Mouse (Mus musculus) heart, embryonic 14.5 days (tissue): Measurements from ENCODE around the gene Filip1. TPM values are rescaled to one million over a fixed set of nuclear protein-coding genes. Genes with fewer than 3 reads are reported as not detected.

ENCODE experiments used
- ATAC-seq: fragments of 200-750 bp; cut with Nextera tagmentation; 2 replicates; pipeline ENCODE4 v1.8.0; 2017; ENCODE audit warnings: low read depth, moderate TSS enrichment; ENCODE audit not compliant: insufficient number of reproducible peaks, insufficient read depth, low FRiP score
- H3K27ac ChIP-seq, 2 experiments: fragments of 200-500 bp in 1 of 2; fragments of 300-500 bp in 1 of 2; sonication (generic) in 1 of 2; replicated peaks in 1 of 2; 2 replicates each; pipeline ENCODE4 v1.5.1; 2012 to 2014; ENCODE audit warnings: low read depth in 2 of 2, low read length in 2 of 2, control low read depth in 1 of 2, mild to moderate bottlenecking in 1 of 2, mixed read lengths in 1 of 2; ENCODE audit not compliant: control insufficient read depth in 1 of 2, insufficient read depth in 1 of 2
- H3K27me3 ChIP-seq: fragments of 300-500 bp; sonication (generic); 2 replicates; pipeline ENCODE4 v1.6.1; 2014; ENCODE audit warnings: mild to moderate bottlenecking, low read length, control low read depth; ENCODE audit not compliant: control insufficient read depth, insufficient read depth
- H3K36me3 ChIP-seq: fragments of 300-500 bp; sonication (generic); 2 replicates; pipeline ENCODE4 v1.6.1; 2014; ENCODE audit warnings: mild to moderate bottlenecking, control low read depth, low read length, mixed read lengths; ENCODE audit not compliant: control insufficient read depth, insufficient read depth
- H3K4me1 ChIP-seq, 2 experiments: fragments of 200-500 bp in 1 of 2; fragments of 300-500 bp in 1 of 2; sonication (generic) in 1 of 2; 2 replicates each; pipeline ENCODE4 v1.6.1; 2012 to 2014; ENCODE audit warnings: low read length in 2 of 2, control low read depth in 1 of 2, mixed read lengths in 1 of 2; ENCODE audit not compliant: control insufficient read depth in 2 of 2, insufficient read depth in 2 of 2
- H3K4me2 ChIP-seq: fragments of 300-500 bp; sonication (generic); 2 replicates; pipeline ENCODE4 v1.6.1; 2014; ENCODE audit warnings: mild to moderate bottlenecking, low read length
- H3K4me3 ChIP-seq, 2 experiments: fragments of 200-500 bp in 1 of 2; fragments of 300-500 bp in 1 of 2; sonication (generic) in 1 of 2; 2 replicates each; pipeline ENCODE4 v1.5.1; 2012 to 2014; ENCODE audit warnings: low read length in 2 of 2, mild to moderate bottlenecking in 2 of 2, control low read depth in 1 of 2, low read depth in 1 of 2, moderate library complexity in 1 of 2; ENCODE audit not compliant: control insufficient read depth in 1 of 2, insufficient read depth in 1 of 2
- H3K9ac ChIP-seq: fragments of 300-500 bp; sonication (generic); 2 replicates; pipeline ENCODE4 v1.6.1; 2014; ENCODE audit warnings: mild to moderate bottlenecking, low read length
- H3K9me3 ChIP-seq: fragments of 300-500 bp; sonication (generic); 2 replicates; pipeline ENCODE4 v1.6.1; 2016; ENCODE audit warnings: low read length, control low read depth; ENCODE audit not compliant: control insufficient read depth
- WGBS: fragments of 180-500 bp; shearing (Covaris S2); extraction: QIAGEN DNeasy Blood & Tissue Kit; methylation state at CpG from one replicate; pipeline ENCODE4 v1.1.7; 2014; 5-methylcytosine and 5-hydroxymethylcytosine counted together
- polyA plus RNA-seq: library from polyadenylated mRNA; unstranded; fragments of >200 nt; fragmentation: Nextera tagmentation; extraction: Ambion mirVana; gene quantifications from 2 replicates; pipeline ENCODE4 v1.2.1, GENCODE M21; 2014

Gene Filip1
- polyA plus RNA-seq, 1 experiment from 2014 or later: 33.9 TPM

DNA sequence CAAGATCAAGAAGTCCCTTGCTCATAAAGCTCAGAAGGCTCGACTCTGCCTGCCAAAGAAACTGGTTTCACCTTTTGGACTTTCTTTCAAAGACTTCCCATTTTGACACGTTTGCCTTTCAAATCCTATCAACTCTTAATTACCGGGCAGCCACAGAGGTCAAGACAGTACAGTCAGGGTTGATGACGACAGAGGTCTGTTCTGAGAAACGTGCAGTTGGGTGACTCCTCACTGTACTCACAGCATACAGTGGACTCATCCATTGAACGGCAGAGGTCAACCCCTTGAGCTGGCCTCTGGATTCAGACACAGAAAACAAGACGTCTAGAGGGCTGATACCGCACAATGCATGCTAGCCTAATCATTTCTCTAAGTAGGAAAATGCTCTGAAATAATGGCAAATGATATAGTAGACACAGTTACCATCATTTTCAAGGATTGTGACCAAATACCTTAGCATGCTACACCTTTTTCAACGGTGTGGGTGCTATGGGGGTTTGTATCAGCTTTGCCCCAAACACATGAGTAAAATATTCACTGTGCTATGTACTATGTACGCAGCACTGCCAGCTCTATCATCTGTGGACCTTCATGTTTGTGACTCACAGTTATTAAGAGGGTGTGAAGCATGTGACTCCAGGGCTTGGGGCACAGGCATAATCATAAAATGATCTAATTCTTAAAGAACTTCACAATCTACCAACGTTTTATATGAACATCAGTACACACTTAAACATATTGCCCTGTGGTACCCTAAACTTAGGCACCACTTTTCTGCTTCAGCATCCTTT lies 74.0 kb downstream of the Filip1 start:
- H3K4me2 ChIP-seq: no peak overlapping the region
- H3K9me3 ChIP-seq: no peaks in the 10 kb centered on the region
- WGBS: 50% methylated on average over 11 of the region's 11 CpGs
- H3K36me3 ChIP-seq: peaks cover 6% of the 10 kb centered on the region
- no peak overlapping the region for H3K4me3 ChIP-seq
- H3K27me3 ChIP-seq: no peaks in the 10 kb centered on the region
- no peak for ATAC-seq
- peaks cover 5 to 21% of the 10 kb centered on the region in 2 experiments for H3K4me1 ChIP-seq
- no peak overlapping the region for H3K9ac ChIP-seq
- H3K27ac ChIP-seq: no peak overlapping the region

DNA sequence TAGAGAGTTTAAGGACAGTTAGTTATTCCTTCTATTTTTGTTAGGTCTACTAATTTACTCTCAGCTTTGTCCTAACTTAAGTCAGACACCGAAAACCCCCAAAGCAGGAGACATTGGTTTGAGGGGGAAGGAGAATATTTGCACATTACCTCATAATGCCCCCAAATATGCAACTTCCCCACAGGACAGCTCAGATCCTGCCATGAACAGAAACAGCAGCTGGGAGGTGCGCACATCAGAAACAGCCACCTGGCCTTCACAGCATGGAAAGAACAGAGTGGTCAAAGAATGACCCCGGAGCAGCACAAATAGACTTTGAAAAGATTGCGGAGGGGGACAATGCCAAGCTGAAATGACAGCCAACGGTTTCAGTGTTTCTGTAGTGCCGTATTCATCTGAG lies 75.1 kb downstream of the Filip1 start:
- ATAC-seq: no peak
- Histone ChIP-seq H3K9me3 (no peaks in the 10 kb centered on the region), H3K4me1 (peaks cover 5 to 21% of the 10 kb centered on the region in 2 experiments), H3K9ac (no peak overlapping the region), H3K4me2 (no peak overlapping the region), H3K27ac (no peak overlapping the region), H3K4me3 (no peak overlapping the region), H3K36me3 (peaks cover 6% of the 10 kb centered on the region), H3K27me3 (no peaks in the 10 kb centered on the region)
- 87% methylated on average over 6 of the region's 6 CpGs for WGBS

DNA sequence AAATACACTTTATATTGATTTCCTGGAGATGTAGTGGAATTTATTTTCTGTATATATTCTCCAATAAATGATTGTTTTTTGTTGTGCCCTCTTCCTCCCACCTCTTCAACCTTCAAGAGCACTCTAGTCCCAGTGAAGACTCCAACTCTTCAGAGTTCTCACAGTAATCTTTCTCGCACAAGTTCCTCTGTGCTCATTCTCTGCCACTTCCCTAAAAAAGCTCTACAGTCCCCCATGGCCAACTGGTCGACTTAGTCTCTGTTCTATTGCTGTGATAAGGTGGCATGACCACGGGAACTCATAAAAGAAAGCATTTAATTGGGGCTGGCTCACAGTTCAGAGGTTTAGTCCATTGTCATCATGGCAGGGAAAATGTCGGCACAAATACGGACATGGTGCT lies 80.1 kb downstream of the Filip1 start:
- Histone ChIP-seq H3K27ac (no peak overlapping the region), H3K36me3 (peaks cover 6% of the 10 kb centered on the region), H3K9ac (no peak overlapping the region), H3K27me3 (no peaks in the 10 kb centered on the region), H3K4me3 (no peak overlapping the region), H3K4me1 (peaks cover 7 to 15% of the 10 kb centered on the region in 2 experiments), H3K9me3 (no peaks in the 10 kb centered on the region), H3K4me2 (no peak overlapping the region)
- WGBS: 88% methylated on average over 5 of the region's 5 CpGs
- no peak for ATAC-seq

DNA sequence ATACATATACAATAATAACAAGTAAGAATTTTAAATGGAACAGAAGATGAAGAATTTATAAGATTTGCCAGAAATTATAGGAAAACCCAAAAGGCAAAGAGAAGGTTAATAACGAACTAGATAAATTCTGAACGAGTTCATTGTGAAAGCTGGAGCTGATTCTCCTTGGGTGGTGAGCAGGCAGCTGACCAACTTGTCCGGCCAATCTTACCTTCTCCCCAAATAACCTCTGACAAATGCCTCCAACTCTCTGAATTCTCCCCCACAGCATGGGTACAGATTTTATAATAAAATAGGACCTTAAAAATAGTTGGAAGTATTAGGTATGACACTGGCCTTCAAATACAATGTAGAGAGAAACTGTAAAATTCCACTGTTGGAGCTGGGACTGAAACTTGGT lies 84.6 kb downstream of the Filip1 start:
- H3K36me3 ChIP-seq: no peaks in the 10 kb centered on the region
- ATAC-seq: no peak

DNA sequence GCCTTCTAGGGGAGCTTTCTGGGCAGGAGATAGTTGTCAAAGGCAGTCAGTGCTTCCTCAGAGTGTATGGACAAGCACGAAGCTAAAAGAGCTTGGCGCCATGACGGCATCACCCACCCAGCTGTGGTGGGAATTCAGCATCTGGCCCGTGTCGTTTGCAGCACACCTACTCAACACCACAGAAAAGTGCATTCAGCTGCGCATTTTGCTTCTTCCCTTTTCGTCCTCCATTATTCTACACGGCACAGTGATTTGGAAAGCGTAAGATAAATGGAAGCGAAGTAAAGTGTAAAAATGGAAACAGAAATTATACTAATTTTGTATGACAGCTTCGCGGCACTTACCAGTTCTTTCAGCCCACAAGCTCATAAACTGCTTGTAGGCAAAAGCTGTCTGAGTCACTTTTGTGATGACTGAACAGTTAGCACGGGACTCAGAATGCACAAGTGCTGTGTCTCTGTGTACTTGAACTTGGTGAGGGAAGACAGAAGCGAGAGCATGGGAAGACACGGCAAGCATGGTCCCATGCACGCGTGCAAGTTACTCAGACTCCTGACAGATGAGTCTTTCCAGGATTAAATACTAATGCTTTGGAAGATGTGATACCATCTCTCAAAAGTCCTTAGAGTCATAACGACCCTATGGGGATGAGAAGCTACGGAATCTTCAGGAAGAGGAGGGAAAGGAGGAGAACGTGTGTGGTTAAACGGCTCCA lies 85.3 kb downstream of the Filip1 start:
- Histone ChIP-seq H3K4me1 (peaks cover 17 to 32% of the 10 kb centered on the region in 2 experiments), H3K4me3 (no peak overlapping the region), H3K9ac (no peak overlapping the region), H3K27me3 (no peaks in the 10 kb centered on the region), H3K36me3 (no peaks in the 10 kb centered on the region), H3K4me2 (no peak overlapping the region), H3K27ac (peak overlapping the region; percentile 3 to 72; a peak in 2 of 4 replicates), H3K9me3 (no peaks in the 10 kb centered on the region)
- WGBS: 82% methylated on average over 21 of the region's 21 CpGs
- ATAC-seq: no peak

More for the DNA sequence above, 84.6 kb downstream of the Filip1 start:
- Histone ChIP-seq H3K4me1 (peaks cover 14 to 27% of the 10 kb centered on the region in 2 experiments), H3K9me3 (no peaks in the 10 kb centered on the region), H3K9ac (no peak overlapping the region), H3K4me2 (no peak overlapping the region), H3K4me3 (no peak overlapping the region), H3K27ac (no peak overlapping the region), H3K27me3 (no peaks in the 10 kb centered on the region)
- WGBS: 77% methylated on average over 3 of the region's 3 CpGs

DNA sequence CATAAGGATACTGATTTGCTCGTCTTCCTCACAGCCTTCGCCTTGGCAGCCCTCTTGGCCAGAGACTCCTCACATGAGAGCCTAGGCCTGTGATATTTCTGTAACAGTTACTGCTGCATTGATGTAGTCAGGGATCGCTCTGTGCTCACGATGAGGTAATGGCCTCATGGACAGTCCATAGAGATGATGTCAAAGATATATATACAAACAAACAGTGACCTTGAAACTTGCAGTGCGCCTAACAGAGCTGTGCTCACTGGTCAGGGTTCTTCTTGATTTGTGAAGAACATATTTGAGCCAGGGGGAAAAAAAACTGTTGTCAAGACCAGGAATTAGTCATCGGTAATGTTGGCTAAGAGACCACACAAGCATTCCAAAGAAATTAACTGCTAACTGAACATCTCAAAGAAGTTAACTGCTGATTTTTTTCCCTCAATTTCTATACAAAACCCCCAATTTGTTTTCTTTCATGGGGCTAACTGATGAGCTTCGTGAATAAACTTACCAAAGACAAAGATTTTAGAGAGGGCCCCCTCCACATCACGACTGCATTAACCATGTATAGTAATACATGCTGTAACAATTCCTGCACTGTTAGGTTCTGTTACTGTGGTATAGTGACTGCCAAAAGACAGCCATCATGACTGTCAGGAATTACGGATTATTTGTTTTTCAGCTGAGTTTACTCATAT lies 86.0 kb downstream of the Filip1 start:
- Histone ChIP-seq H3K9ac (no peak overlapping the region), H3K36me3 (no peaks in the 10 kb centered on the region), H3K4me2 (no peak overlapping the region), H3K27me3 (no peaks in the 10 kb centered on the region), H3K4me1 (peaks cover 16 to 39% of the 10 kb centered on the region in 2 experiments), H3K9me3 (no peaks in the 10 kb centered on the region), H3K4me3 (no peak overlapping the region), H3K27ac (peak overlapping the region; percentile 72 to 76)
- ATAC-seq: 0 out of 2 replicates have a peak, but pooled peaks have one; percentile 62
- 49% methylated on average over 9 of the region's 9 CpGs for WGBS

DNA sequence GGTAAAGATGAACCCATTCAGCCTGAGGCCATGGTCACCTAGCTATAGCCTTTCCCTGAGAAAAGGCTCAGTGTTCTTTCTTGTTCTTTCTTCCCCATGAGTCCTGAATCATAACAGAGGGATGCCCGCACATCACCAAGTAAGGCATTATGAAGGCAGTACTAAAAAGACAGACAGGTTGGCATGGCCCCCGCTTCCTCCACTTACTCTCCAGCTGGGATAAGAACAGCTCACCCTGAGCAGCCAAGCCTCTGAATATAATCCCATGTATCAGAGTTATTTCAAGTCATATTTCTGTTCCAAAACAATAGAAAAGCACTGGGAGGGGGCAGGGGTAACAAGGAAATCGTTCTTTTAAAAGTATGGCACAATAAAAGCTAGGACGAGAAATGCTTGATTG lies 86.7 kb downstream of the Filip1 start:
- whole genome bisulfite sequencing: 77% methylated on average over 4 of the region's 4 CpGs
- Histone ChIP-seq H3K4me3 (no peak overlapping the region), H3K27ac (peak overlapping the region; percentile 72 to 76), H3K4me1 (peaks cover 17 to 42% of the 10 kb centered on the region in 2 experiments), H3K4me2 (no peak overlapping the region), H3K9ac (no peak overlapping the region), H3K9me3 (no peaks in the 10 kb centered on the region), H3K27me3 (no peaks in the 10 kb centered on the region), H3K36me3 (no peaks in the 10 kb centered on the region)
- ATAC-seq: no peak
